Mouse (Mus musculus) stomach, embryonic 16.5 days (tissue): Measurements from ENCODE around the gene Zfp57. TPM values are rescaled to one million over a fixed set of nuclear protein-coding genes. Genes with fewer than 3 reads are reported as not detected.
A peak's percentile ranks its signal among the peaks of the same experiment; 100 is the strongest.

Experiments
- ATAC-seq: fragments of 200-750 bp; cut with Nextera tagmentation; 2 replicates; pipeline ENCODE4 v1.8.0; 2017; ENCODE audit warnings: moderate number of reproducible peaks, moderate TSS enrichment; ENCODE audit not compliant: insufficient read depth, low FRiP score
- H3K27ac ChIP-seq: fragments of 300-500 bp; sonication (generic); 2 replicates; pipeline ENCODE4 v1.5.1; 2014; ENCODE audit warnings: low read length
- H3K27me3 ChIP-seq: fragments of 300-500 bp; sonication (generic); 2 replicates; pipeline ENCODE4 v1.6.1; 2014; ENCODE audit warnings: low read length, control low read depth, mixed read lengths; ENCODE audit not compliant: control insufficient read depth, insufficient read depth
- H3K36me3 ChIP-seq: fragments of 300-500 bp; sonication (generic); 2 replicates; pipeline ENCODE4 v1.6.1; 2014; ENCODE audit warnings: low read length; ENCODE audit not compliant: control insufficient read depth, insufficient read depth
- H3K4me1 ChIP-seq: fragments of 300-500 bp; sonication (generic); 2 replicates; pipeline ENCODE4 v1.6.1; 2014; ENCODE audit warnings: low read length, control low read depth, mixed read lengths; ENCODE audit not compliant: control insufficient read depth, insufficient read depth
- H3K4me2 ChIP-seq: fragments of 300-500 bp; sonication (generic); 2 replicates; pipeline ENCODE4 v1.6.1; 2014; ENCODE audit warnings: low read depth, low read length, mixed read lengths
- H3K4me3 ChIP-seq: fragments of 300-500 bp; sonication (generic); replicated peaks from 2 replicates; pipeline ENCODE4 v1.5.1; 2014; ENCODE audit warnings: mild to moderate bottlenecking, low read length
- H3K9ac ChIP-seq: fragments of 300-500 bp; sonication (generic); 2 replicates; pipeline ENCODE4 v1.6.1; 2014; ENCODE audit warnings: low read length
- H3K9me3 ChIP-seq: fragments of 300-500 bp; sonication (generic); replicated peaks from 2 replicates; pipeline ENCODE4 v1.6.1; 2016; ENCODE audit warnings: low read length, control low read depth; ENCODE audit not compliant: control insufficient read depth
- WGBS: fragments of 180-500 bp; shearing (Covaris S2); extraction: QIAGEN DNeasy Blood & Tissue Kit; methylation state at CpG from one replicate; pipeline ENCODE4 v1.1.7; 2014; 5-methylcytosine and 5-hydroxymethylcytosine counted together
- polyA plus RNA-seq: library from polyadenylated mRNA; unstranded; fragments of >200 nt; fragmentation: Nextera tagmentation; extraction: Ambion mirVana; gene quantifications from 2 replicates; pipeline ENCODE4 v1.2.1, GENCODE M21; 2015

The Zfp57 gene
- polyA plus RNA-seq, 1 experiment from 2014 or later: 50.3 TPM

DNA sequence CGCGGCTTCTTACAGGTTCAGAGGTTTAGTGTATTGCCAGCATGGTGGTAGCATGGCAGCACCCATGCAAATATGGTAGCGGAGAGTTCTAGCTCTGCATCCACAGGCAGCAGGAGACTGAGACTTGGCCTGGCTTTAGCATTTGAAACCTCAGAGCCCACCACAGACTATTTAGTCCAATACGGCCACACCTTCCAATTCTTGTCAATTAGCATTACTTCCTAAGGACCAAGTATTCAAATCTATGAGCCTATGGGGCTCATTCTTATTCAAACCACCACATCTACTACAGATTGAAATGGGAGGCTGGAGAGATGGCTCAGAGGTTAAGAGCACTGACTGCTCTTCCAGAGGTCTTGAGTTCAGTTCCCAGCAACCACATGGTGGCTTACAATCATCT lies 26.5 kb downstream of the Zfp57 start:
- Histone ChIP-seq H3K4me2 (no peak overlapping the region), H3K27ac (peak overlapping the region; percentile 42), H3K27me3 (no peaks in the 10 kb centered on the region), H3K36me3 (no peaks in the 10 kb centered on the region), H3K4me3 (no peak overlapping the region), H3K9me3 (no peaks in the 10 kb centered on the region), H3K9ac (no peak overlapping the region), H3K4me1 (no peaks in the 10 kb centered on the region)
- ATAC-seq: no peak
- WGBS: 92% methylated on average over 4 of the region's 4 CpGs

DNA sequence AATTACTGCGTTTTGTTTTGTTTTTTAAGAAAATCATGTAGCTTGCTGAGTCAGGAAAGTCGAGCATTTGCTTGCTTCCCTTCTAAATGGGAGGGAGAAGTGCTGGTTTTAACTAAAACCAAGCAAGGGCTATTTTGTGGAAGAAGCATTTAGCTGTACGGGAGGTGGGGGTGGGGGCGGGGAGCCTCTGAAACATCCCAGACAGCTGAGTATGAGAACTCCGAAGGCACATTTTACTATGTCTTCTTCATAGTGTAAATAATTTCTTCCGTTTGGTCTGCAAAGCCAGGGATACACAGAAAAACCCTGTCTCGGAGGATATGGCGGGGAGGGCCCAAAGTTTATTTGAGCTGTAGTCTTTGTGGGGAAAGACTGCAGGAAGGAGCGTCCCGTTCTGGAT lies 27.2 kb downstream of the Zfp57 start:
- peak overlapping the region; percentile 52 for H3K4me2 ChIP-seq
- H3K36me3 ChIP-seq: no peaks in the 10 kb centered on the region
- peak overlapping the region; percentile 51; the same call in 1 of the 2 replicates for H3K9ac ChIP-seq
- no peaks in the 10 kb centered on the region for H3K9me3 ChIP-seq
- no peaks in the 10 kb centered on the region for H3K4me1 ChIP-seq
- H3K4me3 ChIP-seq: peak overlapping the region; percentile 54
- no peaks in the 10 kb centered on the region for H3K27me3 ChIP-seq
- peak overlapping the region; percentile 92 for H3K27ac ChIP-seq
- WGBS: 10% methylated on average over 10 of the region's 10 CpGs
- peak; percentile 42; the same call in 1 of the 2 replicates for ATAC-seq

DNA sequence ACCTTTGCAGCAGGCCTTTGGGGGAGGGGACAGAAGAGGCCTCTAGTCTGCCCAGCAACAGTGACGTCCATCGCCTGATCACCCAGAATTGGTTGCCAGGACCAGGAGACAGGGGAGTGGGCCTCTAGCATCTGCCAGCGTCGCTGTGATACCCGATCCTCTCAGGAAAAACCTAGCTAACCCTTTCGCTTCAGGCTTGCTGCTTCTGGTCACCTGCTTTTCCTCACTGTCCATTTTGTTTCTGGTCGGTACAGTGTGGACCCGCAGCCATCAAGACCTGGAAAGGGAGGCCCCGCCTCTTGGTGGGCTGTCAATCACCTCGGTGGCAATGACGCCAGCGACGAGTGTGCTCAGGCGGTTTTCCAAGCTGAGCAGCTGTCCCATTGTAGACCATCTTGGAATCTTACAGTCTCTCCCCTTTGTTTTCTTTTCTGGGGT lies 27.7 kb downstream of the Zfp57 start:
- H3K27me3 ChIP-seq: no peaks in the 10 kb centered on the region
- H3K9me3 ChIP-seq: no peaks in the 10 kb centered on the region
- H3K9ac ChIP-seq: peak overlapping the region; percentile 63
- peak overlapping the region; percentile 52 for H3K4me2 ChIP-seq
- peak overlapping the region; percentile 54 for H3K4me3 ChIP-seq
- H3K4me1 ChIP-seq: no peaks in the 10 kb centered on the region
- no peaks in the 10 kb centered on the region for H3K36me3 ChIP-seq
- peak overlapping the region; percentile 92 for H3K27ac ChIP-seq
- peak; percentile 97 for ATAC-seq
- WGBS: under 1% methylated on average over 14 of the region's 14 CpGs

DNA sequence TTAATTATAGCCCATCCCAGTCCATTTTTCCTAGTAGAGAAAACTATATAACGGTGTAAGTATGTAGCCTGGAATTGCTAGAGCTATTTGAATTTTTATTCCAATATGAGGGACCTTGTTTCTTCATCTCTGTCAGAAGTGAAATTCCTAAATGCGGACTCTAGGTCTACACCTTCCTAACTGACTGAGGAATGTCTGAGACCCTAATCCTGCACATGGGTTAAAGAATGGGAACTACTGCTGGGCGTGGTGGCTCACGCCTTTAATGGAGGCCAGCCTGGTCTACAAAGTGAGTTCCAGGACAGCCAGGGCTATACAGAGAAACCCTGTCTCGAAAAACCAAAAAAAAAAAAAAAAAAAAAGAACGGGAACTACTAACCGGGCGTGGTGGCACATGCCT lies 28.2 kb downstream of the Zfp57 start:
- H3K27me3 ChIP-seq: no peaks in the 10 kb centered on the region
- H3K27ac ChIP-seq: peak overlapping the region; percentile 92
- H3K36me3 ChIP-seq: no peaks in the 10 kb centered on the region
- H3K4me2 ChIP-seq: peak overlapping the region; percentile 52
- peak overlapping the region; percentile 63; the same call in 1 of the 2 replicates for H3K9ac ChIP-seq
- H3K4me3 ChIP-seq: peak overlapping the region; percentile 54
- H3K9me3 ChIP-seq: no peaks in the 10 kb centered on the region
- 0 out of 2 replicates have a peak, but pooled peaks have one; percentile 5 for ATAC-seq
- 66% methylated on average over 7 of the region's 8 CpGs for WGBS
- no peaks in the 10 kb centered on the region for H3K4me1 ChIP-seq

DNA sequence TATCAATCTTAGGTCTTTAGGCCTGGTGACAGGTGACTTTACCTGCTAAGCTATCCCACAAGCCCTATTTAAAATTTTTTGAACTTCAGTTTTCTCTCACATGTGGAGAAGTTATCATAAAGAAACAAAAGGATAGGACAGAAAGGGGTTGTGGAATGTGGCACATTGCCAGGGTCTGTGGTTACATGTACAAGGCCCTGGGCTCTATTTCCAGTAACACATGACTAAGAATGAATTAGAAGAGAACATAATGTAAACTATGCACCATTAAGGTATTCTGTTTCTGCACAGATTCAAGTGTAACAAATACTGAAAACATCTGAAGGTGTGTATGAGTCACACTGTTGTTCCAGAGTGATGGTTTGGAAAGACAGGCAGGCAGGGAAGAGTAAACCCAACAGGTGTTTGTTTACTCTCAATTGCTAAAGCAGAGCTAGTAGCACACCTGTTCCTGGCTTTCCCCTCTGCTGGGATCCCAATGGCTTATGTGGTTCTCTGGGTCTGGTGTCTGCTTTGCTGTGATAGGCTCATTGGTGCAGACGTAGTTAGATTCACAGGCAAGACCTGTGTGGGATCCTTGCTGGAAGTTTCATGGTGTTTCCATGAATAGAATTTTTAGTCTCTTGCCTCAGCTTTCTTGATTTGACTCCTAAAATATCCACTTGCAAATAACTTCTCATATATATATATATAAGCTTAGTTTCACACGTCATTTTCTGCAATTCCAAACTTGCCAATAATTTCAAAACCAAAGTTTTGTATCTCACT lies 38.3 kb downstream of the Zfp57 start:
- whole genome bisulfite sequencing: 56% methylated on average over 2 of the region's 2 CpGs
- no peak overlapping the region for H3K4me2 ChIP-seq
- no peak for ATAC-seq
- no peak overlapping the region for H3K4me3 ChIP-seq
- no peaks in the 10 kb centered on the region for H3K27me3 ChIP-seq
- no peak overlapping the region for H3K27ac ChIP-seq
- no peaks in the 10 kb centered on the region for H3K36me3 ChIP-seq
- H3K9me3 ChIP-seq: no peaks in the 10 kb centered on the region
- no peaks in the 10 kb centered on the region for H3K4me1 ChIP-seq
- H3K9ac ChIP-seq: no peak overlapping the region

DNA sequence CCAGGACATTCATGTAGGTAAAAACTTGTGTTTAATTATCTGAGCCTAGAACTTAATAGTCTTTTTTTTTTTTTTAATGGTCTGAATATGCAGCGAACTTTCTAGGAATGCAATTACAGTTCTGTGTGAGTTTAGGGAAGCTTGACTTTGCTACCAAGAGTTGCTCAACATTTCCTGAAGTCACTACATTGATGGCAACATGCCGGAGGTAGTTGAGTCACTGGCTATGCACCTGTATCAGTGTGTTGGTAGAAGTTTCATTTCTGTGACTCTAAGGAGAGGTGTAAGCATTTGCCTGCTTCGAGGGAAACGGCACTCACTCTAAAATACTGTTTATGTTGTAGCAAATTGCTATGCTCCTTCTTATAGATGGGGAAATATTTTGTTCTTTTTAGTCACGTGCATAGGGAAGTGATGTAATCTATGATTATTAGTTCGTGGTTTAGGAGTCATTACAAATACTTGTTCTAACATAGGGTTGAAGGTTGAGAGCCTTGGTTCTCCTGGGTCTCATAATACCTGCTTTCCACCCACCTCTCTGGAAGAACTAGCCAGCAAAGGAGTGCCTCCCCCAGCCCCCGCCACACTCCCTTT lies 43.8 kb downstream of the Zfp57 start:
- H3K36me3 ChIP-seq: no peaks in the 10 kb centered on the region
- H3K4me2 ChIP-seq: peak overlapping the region; percentile 75
- ATAC-seq: no peak
- H3K4me3 ChIP-seq: peak overlapping the region; percentile 86; the same call in 1 of the 2 replicates
- H3K4me1 ChIP-seq: peaks cover 19% of the 10 kb centered on the region
- H3K27me3 ChIP-seq: no peaks in the 10 kb centered on the region
- H3K9ac ChIP-seq: peak overlapping the region; percentile 96
- no peak overlapping the region for H3K27ac ChIP-seq
- H3K9me3 ChIP-seq: no peaks in the 10 kb centered on the region
- 55% methylated on average over 7 of the region's 7 CpGs for WGBS

DNA sequence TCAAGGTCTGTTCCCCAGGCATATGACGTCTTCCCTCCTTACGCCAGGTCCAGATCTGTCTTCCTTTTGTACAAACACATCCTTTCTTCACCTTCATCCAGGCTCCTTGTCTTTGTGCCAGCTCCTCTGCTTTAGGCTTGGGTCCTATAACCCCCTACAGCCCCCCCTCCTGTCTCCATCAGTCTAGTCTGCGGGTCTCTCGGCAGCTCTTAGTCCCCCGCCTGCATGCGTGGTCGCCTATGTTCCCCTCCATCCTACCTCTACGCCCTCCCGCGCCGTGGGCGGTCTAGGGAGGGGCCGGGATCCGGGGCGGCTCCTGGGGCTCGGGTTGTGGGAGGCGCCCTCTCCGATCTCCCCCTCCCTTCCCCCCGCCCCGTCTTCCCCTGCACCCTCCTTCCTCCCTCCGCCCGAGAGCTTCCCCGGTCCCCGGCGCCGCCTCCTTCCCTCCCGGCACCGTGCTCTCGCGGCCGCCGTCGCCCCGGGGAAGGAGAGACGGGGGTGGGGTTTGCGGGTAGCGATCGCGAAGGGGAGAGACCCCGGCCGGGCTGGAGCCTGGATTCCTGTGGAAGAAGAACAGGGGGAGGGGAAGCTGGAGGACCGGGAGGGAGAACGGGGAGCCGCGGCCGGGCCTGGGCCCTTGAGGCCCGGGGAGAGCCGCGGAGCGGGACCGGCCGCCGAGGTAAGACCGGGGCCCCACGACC lies 44.8 kb downstream of the Zfp57 start, which contains the start of gene Gabbr1:
TSS of gene Gabbr1 (plus strand) at position 356 of the 701 bp plus-strand sequence.
- peak; percentile 90 for ATAC-seq
- no peaks in the 10 kb centered on the region for H3K36me3 ChIP-seq
- H3K27ac ChIP-seq: peak within 1 kb of the TSS; percentile 79
- H3K4me2 ChIP-seq: peak within 1 kb of the TSS; percentile 75
- no peaks in the 10 kb centered on the region for H3K9me3 ChIP-seq
- no peaks in the 10 kb centered on the region for H3K27me3 ChIP-seq
- 1% methylated on average over 47 of the region's 55 CpGs for WGBS
- H3K4me1 ChIP-seq: peaks cover 28% of the 10 kb centered on the region
- H3K4me3 ChIP-seq: peak within 1 kb of the TSS; percentile 86
- H3K9ac ChIP-seq: peak within 1 kb of the TSS; percentile 96

DNA sequence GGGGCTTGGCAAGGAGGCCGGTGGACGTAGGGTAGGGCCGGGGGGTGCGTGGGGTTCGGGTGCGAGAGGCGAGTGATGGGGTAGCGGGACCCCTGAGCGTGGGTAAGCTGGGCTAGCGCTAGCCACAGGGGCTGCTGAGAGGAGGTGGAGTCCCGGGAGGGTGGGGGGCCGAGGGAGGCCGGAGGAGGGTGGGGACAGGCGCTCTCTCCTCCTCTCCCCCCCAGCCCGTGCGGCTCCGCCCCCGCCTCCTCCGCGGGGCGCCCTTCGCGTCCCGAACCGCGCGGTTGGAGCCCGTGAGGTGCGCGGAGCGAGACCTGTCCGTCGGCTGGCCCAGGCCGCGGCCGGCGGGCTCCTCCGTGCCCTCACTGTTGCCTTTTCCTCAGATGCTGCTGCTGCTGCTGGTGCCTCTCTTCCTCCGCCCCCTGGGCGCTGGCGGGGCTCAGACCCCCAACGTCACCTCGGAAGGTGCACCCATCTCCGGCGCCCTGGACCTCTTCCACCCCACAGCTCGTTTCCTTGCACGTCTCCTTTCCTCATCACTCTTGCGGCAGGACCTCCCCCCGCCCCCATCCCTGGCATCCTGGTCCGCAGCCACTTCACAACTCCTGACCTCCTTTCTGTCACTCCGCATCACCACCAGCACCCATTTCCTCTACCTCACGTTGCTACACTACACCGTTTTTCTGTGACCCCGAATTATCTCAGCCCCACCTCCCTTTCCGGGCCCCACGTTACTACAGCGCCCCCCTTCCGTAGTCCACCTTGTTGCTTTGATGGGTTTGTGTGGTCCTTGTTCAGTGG lies 45.5 kb downstream of the Zfp57 start:
- Histone ChIP-seq H3K9ac (peak overlapping the region; percentile 96), H3K4me3 (peak overlapping the region; percentile 86), H3K4me2 (peak overlapping the region; percentile 75), H3K36me3 (no peaks in the 10 kb centered on the region), H3K9me3 (no peaks in the 10 kb centered on the region), H3K4me1 (peaks cover 35% of the 10 kb centered on the region), H3K27me3 (no peaks in the 10 kb centered on the region), H3K27ac (peak overlapping the region; percentile 79)
- WGBS: under 1% methylated on average over 38 of the region's 58 CpGs
- ATAC-seq: peak; percentile 80
